Mouse (Mus musculus) embryonic facial prominence, embryonic 11.5 days (tissue): ENCODE results near the gene Atp5g1. TPM values are rescaled to one million over a fixed set of nuclear protein-coding genes. Genes with fewer than 3 reads are reported as not detected.
"Not testable (repeated sequence)": the region's sequence is repeated elsewhere in the genome, so short reads cannot be mapped to it uniquely, and the experiment has no call there.

Experiments used
- ATAC-seq: fragments of 200-750 bp; cut with Nextera tagmentation; replicated peaks from 2 replicates; pipeline ENCODE4 v1.8.0; 2017; ENCODE audit warnings: low read depth; ENCODE audit not compliant: insufficient number of reproducible peaks, low FRiP score, low TSS enrichment
- DNase-seq: peaks from one replicate; pipeline ENCODE4 v3.0.0-alpha.2; 2015; ENCODE audit warnings: low spot score
- H3K27ac ChIP-seq: fragments of 300-500 bp; sonication (generic); replicated peaks from 2 replicates; pipeline ENCODE4 v1.5.1; 2014; ENCODE audit warnings: mild to moderate bottlenecking, low read depth, low read length, control low read depth
- H3K27me3 ChIP-seq: fragments of 300-500 bp; sonication (generic); 2 replicates; pipeline ENCODE4 v1.6.1; 2014; ENCODE audit warnings: mild to moderate bottlenecking, low read length, moderate library complexity, mixed read lengths; ENCODE audit not compliant: control insufficient read depth, insufficient read depth
- H3K36me3 ChIP-seq: fragments of 300-500 bp; sonication (generic); replicated peaks from 2 replicates; pipeline ENCODE4 v1.6.1; 2014; ENCODE audit warnings: low read depth, mild to moderate bottlenecking, low read length, moderate library complexity, mixed read lengths; ENCODE audit not compliant: control insufficient read depth, insufficient read depth
- H3K4me1 ChIP-seq: fragments of 300-500 bp; sonication (generic); 2 replicates; pipeline ENCODE4 v1.6.1; 2014; ENCODE audit warnings: low read length, mixed read lengths; ENCODE audit not compliant: control insufficient read depth, insufficient read depth
- H3K4me2 ChIP-seq: fragments of 300-500 bp; sonication (generic); 2 replicates; pipeline ENCODE4 v1.6.1; 2014; ENCODE audit warnings: low read depth, mild to moderate bottlenecking, control low read depth, low read length, moderate library complexity
- H3K4me3 ChIP-seq: fragments of 300-500 bp; sonication (generic); 2 replicates; pipeline ENCODE4 v1.5.1; 2014; ENCODE audit warnings: low read depth, low read length, control low read depth
- H3K9ac ChIP-seq: fragments of 300-500 bp; sonication (generic); replicated peaks from 2 replicates; pipeline ENCODE4 v1.6.1; 2014; ENCODE audit warnings: mild to moderate bottlenecking, control low read depth, low read length
- H3K9me3 ChIP-seq: fragments of 300-500 bp; sonication (generic); replicated peaks from 2 replicates; pipeline ENCODE4 v1.6.1; 2016; ENCODE audit warnings: mild to moderate bottlenecking, low read length, inconsistent platforms, mixed read lengths; ENCODE audit not compliant: control insufficient read depth
- WGBS: fragments of 180-500 bp; shearing (Covaris S2); extraction: QIAGEN DNeasy Blood & Tissue Kit; methylation state at CpG from one replicate; pipeline ENCODE4 v1.1.7; 2014; 5-methylcytosine and 5-hydroxymethylcytosine counted together
- polyA plus RNA-seq: library from polyadenylated mRNA; unstranded; fragments of >200 nt; fragmentation: Nextera tagmentation; extraction: Ambion mirVana; gene quantifications from 2 replicates; pipeline ENCODE4 v1.2.1, GENCODE M21; 2014

Gene Atp5g1
- polyA plus RNA-seq, 1 experiment from 2014 or later = 478 TPM

- no peaks in the 10 kb centered on the region for H3K4me1 ChIP-seq
- H3K36me3 ChIP-seq = no peaks in the 10 kb centered on the region
- DNase-seq (no peak), ATAC-seq (no peak)
- no peak within 1 kb of the TSS for H3K4me3 ChIP-seq
- H3K4me2 ChIP-seq = no peak within 1 kb of the TSS
- H3K27ac ChIP-seq = no peak within 1 kb of the TSS
- no peaks in the 10 kb centered on the region for H3K9me3 ChIP-seq
- no peaks in the 10 kb centered on the region for H3K27me3 ChIP-seq
- WGBS = 41% methylated on average over 14 of the region's 14 CpGs
- H3K9ac ChIP-seq = no peak within 1 kb of the TSS
Observed at GRCm38 (mm10) chr11:96111751-96112150, 36.3 kb upstream of the Atp5g1 start, which contains the start of gene Calcoco2. TSS of gene Calcoco2 (minus strand) at chr11:96111964.

- H3K9ac ChIP-seq, H3K9me3 ChIP-seq, H3K36me3 ChIP-seq, H3K27me3 ChIP-seq, H3K4me3 ChIP-seq, DNase-seq, H3K4me1 ChIP-seq, H3K4me2 ChIP-seq, ATAC-seq, H3K27ac ChIP-seq: not testable (repeated sequence)
- WGBS = 48% methylated on average over 2 of the region's 2 CpGs
Observed at GRCm38 (mm10) chr11:96110950-96111349, 35.5 kb upstream of the Atp5g1 start.

DNA sequence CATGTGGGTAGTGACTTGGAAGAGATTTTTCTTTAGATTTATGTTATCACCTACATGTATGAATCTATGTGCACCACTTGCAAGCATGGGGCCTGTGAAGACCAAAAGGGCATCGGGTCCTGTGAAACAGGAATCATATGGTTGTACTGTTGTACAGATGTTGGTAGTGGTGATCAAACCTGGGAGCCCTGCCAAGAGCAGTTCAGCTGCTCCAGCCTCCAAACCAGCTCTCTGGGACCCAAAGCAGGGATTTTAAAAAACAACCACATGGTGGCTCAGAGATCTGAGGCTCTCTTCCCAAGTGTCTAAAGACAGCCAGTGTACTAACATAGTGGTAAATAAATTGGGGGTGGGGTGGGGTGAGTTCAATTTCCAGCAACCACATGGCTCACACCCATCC, 32.9 kb upstream of the Atp5g1 start:
- Histone ChIP-seq H3K27ac (no peak overlapping the region), H3K4me1 (no peaks in the 10 kb centered on the region)
- ATAC-seq = no peak

DNA sequence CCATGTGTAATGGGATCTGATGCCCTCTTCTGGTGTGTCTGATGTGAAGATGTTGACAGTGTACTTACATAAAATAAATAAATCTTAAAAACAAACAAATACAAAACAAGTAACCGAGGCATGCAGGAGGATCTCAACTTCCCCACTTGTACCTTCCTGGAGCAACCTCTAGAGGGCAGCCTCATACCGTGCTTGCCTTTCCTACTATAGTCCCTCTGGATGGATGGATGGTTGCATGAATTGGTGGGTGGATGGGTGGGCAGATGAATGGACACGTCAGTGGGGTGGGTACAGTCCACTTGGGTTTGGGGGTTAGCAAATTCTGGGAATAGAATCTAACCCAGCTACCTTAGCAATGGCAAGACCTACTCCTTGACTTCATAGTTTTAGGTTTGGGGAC, 17.9 kb upstream of the Atp5g1 start:
- no peak overlapping the region for H3K27ac ChIP-seq
- ATAC-seq (no peak), DNase-seq (peak; percentile 68)
- no peaks in the 10 kb centered on the region for H3K9me3 ChIP-seq
- no peak overlapping the region for H3K4me3 ChIP-seq
- no peak overlapping the region for H3K9ac ChIP-seq
- no peak overlapping the region for H3K4me2 ChIP-seq
- H3K27me3 ChIP-seq = no peaks in the 10 kb centered on the region; the same call in 1 of the 2 replicates
- H3K4me1 ChIP-seq = no peaks in the 10 kb centered on the region
- 13% methylated on average over 3 of the region's 3 CpGs for WGBS
- H3K36me3 ChIP-seq = no peaks in the 10 kb centered on the region

More for the DNA sequence above, 32.9 kb upstream of the Atp5g1 start:
- Histone ChIP-seq H3K36me3 (no peaks in the 10 kb centered on the region), H3K4me3 (no peak overlapping the region), H3K9ac (no peak overlapping the region), H3K9me3 (no peaks in the 10 kb centered on the region), H3K27me3 (no peaks in the 10 kb centered on the region), H3K4me2 (no peak overlapping the region)
- 81% methylated on average over 1 of the region's 1 CpGs for WGBS
- no peak for DNase-seq

- H3K36me3 ChIP-seq = no peaks in the 10 kb centered on the region
- no peak overlapping the region for H3K4me3 ChIP-seq
- no peak overlapping the region for H3K4me2 ChIP-seq
- ATAC-seq (no peak), DNase-seq (no peak)
- H3K9ac ChIP-seq = no peak overlapping the region
- H3K9me3 ChIP-seq = 0 out of 2 replicates have a peak, but pooled peaks cover 4% of the 10 kb centered on the region
- no peaks in the 10 kb centered on the region; the same call in 1 of the 2 replicates for H3K27me3 ChIP-seq
- 40% methylated on average over 7 of the region's 7 CpGs for WGBS
- H3K27ac ChIP-seq = no peak overlapping the region
- H3K4me1 ChIP-seq = no peaks in the 10 kb centered on the region
Observed at GRCm38 (mm10) chr11:96092674-96093291, 17.3 kb upstream of the Atp5g1 start.

- peak; percentile 45 for DNase-seq
- no peak overlapping the region for H3K4me2 ChIP-seq
- WGBS = 54% methylated on average over 2 of the region's 2 CpGs
- H3K4me1 ChIP-seq = no peaks in the 10 kb centered on the region
- H3K9ac ChIP-seq = no peak overlapping the region
- ATAC-seq = no peak
- 0 out of 2 replicates have a peak, but pooled peaks cover 4% of the 10 kb centered on the region for H3K9me3 ChIP-seq
- H3K27me3 ChIP-seq = no peaks in the 10 kb centered on the region; the same call in 1 of the 2 replicates
- no peak overlapping the region for H3K4me3 ChIP-seq
- no peak overlapping the region for H3K27ac ChIP-seq
- no peaks in the 10 kb centered on the region for H3K36me3 ChIP-seq
Observed at GRCm38 (mm10) chr11:96091073-96091472, 15.6 kb upstream of the Atp5g1 start.

DNA sequence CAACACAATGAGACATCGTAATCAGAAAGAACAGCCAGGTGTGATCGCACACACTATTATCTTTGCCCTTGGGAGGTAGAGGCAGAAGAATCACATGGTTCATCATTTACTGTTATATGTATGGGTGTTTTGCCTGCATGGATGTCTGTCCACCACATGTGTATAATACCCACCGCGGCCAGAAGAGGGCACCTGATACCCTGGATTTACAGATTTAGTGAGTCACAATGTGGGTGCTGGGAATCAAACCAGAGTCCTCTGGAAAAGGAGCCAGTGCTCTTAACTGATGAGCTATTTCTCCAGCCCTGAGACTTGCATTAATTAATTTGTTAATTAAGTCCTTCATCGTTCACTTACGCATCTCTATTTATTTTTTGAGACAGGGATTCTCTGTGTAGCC, 12.5 kb upstream of the Atp5g1 start:
- Histone ChIP-seq H3K27me3 (no peaks in the 10 kb centered on the region; the same call in 1 of the 2 replicates), H3K36me3 (no peaks in the 10 kb centered on the region), H3K9ac (no peak overlapping the region), H3K4me1 (no peaks in the 10 kb centered on the region), H3K9me3 (0 out of 2 replicates have a peak, but pooled peaks cover 4% of the 10 kb centered on the region), H3K27ac (no peak overlapping the region), H3K4me3 (no peak overlapping the region), H3K4me2 (no peak overlapping the region)
- ATAC-seq (no peak), DNase-seq (no peak)
- WGBS = 84% methylated on average over 6 of the region's 6 CpGs

GRCm38 (mm10) chr11:96082682-96083081, 7.2 kb upstream of the Atp5g1 start:
- no peak overlapping the region for H3K4me2 ChIP-seq
- 75% methylated on average over 3 of the region's 3 CpGs for WGBS
- no peak overlapping the region for H3K27ac ChIP-seq
- H3K9me3 ChIP-seq = no peaks in the 10 kb centered on the region
- H3K4me1 ChIP-seq = no peaks in the 10 kb centered on the region
- no peak overlapping the region for H3K4me3 ChIP-seq
- no peaks in the 10 kb centered on the region for H3K27me3 ChIP-seq
- ATAC-seq (no peak), DNase-seq (no peak)
- no peaks in the 10 kb centered on the region for H3K36me3 ChIP-seq
- H3K9ac ChIP-seq = no peak overlapping the region
